Mouse (Mus musculus) ES-CJ7 (cell line): ENCODE data around the gene Dennd6a.
A peak's percentile ranks its signal among the peaks of the same experiment; 100 is the strongest.

Experiments
- DNase-seq: peaks from one replicate; pipeline ENCODE4 v3.0.0; 2011; ENCODE audit warnings: low read depth, low spot score

Dennd6a gene

DNA sequence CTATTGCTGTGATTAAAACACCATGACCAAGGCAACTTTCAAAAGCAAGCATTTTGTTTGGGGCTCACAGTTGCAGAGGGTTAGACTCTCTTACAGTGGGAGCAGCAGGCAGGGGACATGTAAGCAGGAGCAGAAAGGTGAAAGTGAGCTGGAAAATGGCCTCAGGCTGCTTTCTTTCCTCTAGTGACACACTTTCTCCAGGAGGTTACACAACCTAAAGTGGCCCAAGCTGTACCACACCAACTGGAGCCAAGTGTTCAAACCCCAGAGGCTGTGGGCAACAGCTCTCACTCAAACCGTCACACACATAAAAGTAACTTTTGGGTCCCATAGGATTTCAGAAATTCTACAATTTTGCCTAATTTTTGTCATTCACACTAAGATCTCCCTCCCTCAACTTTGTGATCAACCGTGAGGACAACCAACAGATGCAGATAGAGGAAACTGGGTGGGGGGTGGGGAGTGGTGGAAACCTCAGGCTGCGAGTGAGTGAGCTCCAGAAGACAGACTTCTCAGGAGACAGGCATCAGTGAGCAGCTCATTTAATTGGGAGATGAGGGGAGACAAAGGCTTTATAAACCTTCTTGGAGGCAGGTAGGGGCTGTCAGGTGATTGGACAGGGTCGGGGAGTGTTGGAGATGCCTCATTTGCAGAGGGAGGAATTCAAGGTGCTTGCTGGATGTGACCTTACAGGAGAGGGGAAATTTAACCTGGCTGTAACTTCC, 1.5 kb upstream of the Dennd6a start:
- DNase-seq: no peak

DNA sequence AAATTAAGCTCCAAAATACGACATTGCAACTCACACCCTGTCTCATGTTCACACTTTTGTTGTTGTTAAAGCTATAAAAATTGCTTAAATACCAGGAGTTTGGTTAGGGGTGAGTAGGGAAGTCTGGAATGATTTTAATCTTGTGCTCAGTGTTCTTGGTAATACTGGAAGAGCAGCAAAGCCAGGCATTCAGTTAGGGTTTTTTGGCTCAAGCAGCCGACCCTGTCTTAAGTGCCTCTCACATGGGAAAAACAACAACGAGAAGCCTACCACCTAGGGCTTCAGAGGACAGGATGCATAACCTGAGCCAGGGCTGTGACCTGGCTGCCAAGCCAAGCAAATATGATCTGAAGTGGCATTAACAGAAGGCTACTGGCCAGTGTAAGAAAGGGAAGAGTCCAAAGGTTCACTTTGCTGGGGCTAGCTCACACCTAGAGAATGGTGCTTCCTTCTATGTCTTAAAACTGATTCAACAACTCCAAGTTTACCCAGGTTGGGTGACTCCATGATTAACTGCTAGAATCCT, 2.7 kb downstream of the Dennd6a start:
- no peak for DNase-seq

DNA sequence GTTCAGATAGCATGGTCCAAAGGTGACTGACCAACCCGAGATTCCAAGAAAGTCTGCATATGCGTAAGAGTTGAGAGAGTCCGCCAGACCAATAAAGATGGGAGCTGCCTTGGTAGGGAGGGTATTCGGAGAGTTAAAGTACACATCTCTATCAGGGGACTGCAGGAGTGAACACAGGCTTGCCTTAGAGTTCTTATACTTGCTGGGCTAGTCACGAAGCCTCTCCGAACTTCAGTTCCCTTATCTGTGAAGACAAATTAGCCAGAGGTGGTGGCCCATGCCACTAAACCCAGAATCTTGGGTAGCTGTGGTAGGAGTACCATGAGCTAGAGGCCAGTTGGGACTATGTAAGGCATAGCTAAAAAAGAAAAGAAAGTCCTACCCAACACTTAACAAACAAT, 5.1 kb downstream of the Dennd6a start:
- DNase-seq: peak; percentile 22

DNA sequence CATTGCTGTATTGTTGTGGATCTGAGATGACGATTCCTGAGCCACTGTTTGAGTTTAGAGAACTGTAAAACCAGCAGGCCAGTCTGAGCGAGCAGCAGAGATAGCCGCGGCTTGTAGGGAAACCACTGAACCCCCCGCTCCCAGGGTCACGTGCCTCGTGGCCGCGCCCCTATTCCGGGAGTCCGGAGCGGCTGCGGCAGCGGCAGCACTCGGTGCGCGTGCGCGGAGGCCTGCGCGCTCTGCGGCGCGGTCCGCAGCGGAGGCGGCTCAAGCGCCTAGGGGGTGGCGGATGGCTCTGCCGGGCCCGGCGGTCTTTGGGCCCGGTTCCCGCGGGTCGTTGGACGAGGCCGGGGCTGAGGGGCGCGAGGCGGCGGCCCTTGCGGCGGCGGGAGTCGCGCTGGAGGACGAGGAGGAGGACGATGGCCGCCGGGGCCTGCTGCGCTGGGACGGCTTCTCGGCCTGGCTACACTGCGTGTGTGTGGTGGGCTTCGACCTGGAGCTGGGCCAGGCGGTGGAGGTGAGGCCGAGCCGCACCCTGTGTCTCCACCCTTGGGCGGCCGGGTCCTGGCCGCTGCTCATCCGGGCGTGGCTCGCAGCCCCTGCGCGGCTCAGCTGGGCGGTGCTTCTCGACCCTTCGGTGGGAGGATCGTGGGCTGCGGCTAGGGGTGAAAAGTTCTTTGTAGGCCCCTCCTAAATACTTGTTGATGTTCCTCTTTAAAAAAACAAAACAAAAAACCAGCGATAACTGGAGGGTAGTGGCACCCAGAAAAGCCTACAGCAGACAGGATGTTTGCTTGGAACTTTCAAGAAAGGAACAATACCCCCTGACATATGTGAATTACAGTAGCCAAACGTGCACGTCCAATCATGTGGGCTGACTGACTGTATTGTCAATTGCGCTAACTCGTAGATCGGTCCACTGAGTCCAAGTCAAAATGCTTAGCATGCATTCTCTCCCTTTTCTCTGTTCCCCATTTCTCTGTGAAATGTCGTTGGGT, 6.0 kb downstream of the Dennd6a start:
- peak; percentile 85 for DNase-seq

DNA sequence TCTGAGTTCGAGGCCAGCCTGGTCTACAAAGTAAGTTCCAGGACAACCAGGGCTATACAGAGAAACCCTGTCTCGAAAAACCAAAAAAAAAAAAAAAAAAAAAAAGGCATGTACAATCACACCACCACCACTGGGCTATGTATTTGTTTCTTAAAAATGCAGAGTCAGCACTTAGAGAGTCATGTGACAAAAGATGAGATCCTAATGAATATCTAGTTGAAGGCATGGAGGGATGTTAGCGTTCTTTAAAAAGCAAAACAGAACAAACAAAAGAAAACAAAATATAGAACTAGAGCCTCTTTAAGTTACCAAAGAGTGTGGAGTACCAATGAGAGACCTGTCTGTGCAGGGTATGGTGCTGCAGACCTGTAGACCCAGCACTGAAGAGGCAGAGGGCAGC, 10.0 kb downstream of the Dennd6a start:
- DNase-seq: no peak

DNA sequence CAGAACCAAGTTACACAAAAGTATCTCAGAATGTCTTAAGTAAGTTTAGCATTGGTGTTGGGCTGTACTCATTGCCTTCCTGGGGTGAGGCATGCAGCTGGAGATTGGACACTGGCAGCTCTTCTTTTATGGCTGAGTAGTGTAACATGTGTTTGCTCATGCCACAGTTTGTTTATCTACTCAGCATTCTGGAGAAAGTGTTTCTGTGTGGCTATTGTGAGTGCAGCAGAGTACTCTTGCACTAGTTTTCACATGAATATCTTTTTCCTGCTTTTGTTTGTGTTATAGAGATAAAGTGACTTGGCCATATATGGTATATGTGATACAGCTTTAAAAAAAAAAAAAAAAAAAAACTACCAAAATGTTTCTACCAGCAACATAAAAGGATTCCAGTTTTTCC, 13.5 kb downstream of the Dennd6a start:
- DNase-seq: no peak

DNA sequence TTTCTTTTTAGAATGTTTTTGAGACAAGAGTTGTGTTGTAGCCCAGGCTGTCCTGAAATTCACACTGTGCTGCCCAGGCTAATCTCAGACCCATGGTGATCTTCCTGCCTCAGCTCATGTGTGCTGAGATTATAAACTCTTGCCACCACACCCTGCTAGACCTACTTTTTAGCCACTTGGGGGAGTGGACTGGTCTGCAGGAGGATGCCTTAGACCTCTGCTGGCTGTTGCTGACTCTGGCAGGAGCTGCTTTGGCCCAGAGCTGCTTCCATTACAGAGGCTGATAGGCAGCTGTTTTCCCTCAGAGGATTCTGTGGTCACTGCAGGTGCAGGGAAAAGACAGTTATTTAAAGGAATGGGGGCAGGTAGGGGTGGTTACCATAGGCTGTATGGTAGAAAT, 17.7 kb downstream of the Dennd6a start:
- DNase-seq: no peak

DNA sequence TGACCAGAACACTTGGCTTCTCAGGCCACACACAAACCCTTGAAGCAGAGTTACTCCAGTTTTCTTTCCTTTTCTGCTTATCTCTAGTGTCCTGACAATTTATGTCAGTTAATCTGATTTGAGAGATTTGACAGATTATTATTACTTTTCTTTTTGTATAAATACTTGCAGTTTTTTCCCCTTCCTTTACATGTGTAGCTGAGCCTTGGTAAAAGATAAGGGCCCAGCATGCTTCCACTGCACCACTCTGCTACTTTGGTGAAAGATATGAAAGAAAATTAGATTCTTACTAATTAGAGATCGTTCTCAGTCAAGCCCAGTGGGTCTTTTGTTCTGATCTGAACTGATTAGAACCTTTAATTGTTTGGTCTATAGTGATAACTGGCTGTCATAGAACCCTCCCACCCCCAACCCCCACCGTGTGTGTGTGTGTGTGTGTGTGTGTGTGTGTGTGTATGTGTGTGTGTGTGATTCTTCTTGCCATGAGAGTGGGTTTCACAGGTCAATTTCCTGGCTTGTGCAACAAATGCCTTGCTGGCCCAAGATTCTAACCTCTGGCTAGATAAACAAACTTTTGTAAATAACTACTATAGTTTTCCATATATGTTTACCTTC, 19.7 kb downstream of the Dennd6a start:
- DNase-seq: no peak

DNA sequence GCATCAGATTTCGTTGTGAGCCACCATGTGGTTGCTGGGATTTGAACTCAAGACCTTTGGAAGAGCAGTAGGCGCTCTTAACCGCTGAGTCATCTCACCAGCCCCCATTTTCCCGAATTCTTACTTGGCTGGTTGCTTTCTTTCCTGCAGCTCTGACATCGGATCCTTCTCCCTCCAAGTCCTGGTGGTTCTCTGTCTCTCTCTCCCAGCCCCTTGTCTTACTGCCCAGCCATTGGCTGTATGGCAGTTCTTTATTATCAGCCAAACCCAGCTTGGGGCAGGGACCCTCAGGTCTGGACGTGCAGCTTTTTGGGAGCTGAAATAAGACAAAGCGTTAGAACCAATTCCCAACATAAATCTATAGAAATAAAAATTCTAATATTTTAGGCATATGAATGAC, 21.5 kb downstream of the Dennd6a start:
- no peak for DNase-seq

DNA sequence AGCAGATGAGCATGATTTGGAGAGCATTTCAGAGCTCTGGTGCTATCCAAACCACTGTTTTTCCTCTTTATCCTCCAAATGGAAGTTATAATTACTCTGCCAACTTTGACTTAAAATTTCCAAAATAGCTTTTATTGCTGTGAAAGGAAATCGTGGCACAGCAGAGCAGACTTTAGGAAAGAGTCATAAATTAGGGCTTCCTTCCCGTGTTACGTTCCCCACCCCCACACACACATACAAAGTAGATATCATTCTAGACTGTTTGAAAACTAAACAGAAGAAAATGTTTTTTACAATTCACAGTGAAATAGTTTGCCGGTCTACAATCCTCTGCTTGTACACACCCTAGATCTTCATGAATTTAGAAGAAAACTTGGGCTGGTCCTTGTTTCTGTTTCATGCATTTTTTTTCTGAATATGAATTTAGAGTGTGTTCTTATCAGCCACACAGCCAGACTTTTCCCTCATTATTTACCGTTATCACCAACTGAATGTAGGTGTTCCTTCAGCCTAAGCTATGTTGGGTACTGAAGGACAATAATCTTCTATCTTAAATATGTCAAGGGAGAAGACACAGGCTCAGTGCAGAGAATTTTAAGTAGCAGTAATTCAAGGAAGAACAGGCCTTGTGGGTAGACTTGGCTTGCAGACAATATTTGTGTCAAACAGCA, 22.2 kb downstream of the Dennd6a start:
- no peak for DNase-seq

DNA sequence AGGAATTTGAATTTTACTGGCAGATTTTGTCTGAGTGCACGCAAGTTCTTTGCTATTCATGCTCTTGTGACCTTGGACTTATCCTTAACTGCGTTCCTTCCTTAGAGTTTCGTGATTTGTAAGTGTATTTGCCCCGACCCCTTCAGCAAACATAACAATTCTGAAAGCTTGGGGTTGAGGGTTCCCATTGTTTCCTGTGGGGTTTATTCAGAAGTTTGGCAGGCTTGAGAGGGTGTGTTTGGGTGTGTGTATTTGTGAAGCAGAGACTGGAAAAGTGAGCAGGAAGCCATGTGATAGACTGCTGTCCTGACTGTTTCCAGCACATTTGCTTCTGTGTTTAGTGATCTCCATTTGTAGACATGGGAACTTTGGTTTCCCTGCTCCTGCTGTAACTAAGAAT, 31.7 kb downstream of the Dennd6a start:
- DNase-seq: peak; percentile 27

DNA sequence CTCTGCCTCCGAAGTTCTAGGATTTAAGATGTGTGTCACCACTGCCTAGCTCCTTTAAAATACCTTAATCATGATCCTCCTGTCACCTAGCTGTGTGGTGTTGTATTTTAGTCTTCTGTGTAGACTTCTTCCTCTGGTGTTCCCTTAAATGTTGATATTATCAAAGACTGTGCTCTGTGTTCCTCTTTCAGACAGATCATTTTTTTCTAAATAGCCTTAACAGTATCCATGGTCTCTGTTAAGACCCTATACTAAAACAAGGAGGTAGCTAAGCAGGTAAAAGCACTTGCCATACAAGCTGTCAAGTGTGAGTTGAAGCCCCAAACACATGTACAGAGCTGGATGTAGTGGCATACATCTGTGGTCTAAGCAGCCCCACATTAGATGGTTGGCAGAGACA, 36.0 kb downstream of the Dennd6a start:
- DNase-seq: no peak

DNA sequence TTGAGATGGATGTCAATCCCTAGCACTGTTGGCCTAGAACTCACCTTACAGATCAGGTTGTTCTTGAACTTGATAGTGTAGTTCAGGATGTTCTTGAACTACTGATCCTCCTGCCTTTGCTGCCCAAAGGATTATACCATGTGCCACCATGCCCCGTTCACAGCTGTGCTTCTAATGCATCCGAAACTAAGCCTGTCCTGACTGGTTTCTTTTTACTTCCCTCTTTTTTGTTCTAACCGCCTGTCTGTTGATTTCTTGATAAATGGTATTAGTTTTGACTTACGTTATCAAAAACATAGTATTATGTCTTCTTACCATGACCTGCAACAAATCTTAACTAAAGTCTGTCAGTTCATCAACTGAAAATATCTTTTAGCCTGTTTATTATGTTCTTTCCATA, 37.0 kb downstream of the Dennd6a start:
- DNase-seq: no peak

DNA sequence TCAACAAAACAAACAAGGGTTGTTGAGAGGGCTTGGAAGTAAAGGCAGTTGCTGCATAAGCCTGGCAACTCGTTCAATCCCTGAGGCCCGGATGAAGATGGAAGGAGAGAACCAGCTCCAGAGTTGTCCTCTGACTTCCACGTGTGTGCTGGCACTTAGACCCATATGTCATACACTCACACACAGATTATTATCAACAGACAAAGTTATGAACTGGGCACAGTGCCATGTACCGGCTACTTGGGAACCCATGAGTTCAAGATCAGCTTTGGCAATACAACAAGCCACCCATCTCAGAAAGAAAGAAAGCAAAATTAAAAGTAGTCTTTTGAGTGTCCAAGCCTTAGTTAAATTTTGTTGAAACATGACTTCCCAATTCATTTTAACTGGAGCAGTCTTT, 51.6 kb downstream of the Dennd6a start:
- no peak for DNase-seq

DNA sequence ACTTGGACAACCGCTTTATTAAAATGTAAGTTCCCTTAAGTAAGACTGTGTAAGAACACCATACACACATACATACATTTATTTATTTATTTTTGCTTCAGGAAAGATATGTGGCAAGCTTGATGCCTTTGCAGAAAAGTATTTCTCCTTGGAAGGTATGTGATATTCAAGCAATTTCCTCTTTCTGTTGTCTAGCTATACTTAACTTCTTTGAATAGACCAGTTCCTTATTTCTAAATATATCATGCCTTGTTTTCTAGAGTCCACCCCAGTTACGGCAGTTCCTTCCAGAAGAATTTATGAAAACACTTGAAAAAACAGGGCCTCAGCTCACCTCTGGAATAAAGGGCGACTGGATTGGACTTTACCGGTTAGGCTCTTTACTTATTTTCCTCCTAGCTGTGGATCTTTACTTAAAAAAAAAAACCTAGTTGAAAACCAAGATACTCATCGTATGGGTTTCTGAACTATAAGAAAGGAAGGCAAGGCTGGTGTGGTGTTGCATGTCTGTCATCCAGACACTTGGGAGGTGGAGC, 53.0 kb downstream of the Dennd6a start:
- DNase-seq: no peak

DNA sequence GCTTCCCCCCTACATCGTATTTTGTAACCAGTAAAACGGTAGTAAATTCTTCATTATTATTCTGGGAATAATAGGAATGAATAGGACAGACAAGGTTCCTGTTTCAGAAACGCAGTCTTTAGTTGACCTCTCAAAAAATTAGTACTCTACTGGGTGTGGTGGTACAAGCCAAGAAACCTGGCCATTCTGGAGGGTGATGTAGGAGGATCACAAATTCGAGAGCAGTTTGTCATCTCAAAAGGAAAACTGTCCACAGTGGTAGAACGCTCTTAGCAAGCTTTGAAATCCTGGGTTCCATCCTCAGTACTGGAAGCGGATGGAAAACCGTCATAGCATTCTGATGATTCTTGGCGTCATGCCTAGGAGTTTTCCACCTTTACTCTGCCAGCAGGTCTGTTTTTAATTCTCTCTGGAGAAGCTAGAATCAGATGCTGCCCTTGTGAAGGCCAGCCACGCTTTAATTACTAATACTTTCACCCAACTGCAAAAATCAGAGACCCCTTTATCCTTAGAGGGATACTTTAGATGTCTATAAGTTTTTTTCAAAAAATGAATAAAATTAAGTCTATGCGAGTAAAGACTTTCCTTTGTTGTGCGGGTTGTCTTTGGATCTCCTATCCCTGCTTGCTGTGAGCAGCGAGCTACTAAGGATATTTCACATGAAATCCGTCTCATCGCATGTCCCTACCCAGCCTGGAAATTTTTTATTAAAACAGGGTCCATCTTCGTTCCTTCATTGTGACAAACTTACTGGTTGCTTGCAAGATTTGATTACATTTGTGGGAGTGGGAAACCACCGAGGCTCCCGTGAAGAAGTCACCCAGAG, 63.6 kb downstream of the Dennd6a start:
- DNase-seq: no peak

DNA sequence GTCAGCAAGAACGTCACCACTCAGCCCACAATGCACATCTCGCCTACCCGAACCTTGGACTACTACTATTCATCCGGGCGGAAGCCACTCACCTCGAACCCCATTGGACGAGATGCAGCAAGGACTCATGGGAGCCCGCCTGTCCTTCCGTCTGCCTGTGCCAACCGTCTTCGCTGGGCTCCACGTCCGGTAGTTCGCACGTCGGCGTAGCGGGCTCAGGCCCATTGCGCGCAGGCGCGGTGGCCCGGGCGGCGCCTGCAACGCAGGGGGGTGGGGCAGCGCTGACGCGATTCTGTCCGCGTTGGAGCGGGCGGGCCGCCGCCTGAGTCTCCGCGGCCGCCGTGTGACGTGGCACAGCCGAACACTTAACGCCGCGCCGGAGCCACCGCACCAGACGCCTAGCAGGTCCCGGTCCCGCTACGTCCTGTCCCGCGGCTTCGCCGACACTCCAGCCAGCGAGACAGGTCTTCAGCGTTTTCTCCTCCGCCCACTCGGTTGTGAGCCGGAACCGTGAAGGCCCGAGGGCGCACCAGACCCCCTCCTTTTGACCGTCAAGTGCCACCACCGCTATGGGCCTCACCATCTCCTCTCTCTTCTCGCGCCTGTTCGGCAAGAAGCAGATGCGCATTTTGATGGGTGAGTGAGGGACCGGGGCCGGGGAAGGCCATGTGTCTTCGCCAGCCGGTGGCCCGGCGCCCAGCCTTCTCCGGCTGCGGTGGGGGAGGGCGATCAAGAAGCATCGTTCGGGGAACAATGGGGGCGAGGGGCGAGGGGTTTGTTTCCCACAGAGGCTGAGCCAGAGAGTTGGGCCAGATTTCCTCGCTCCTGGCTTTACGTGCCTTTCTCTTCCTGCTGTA, 64.4 kb downstream of the Dennd6a start, which contains the start of gene Arf4:
TSS of gene Arf4 (plus strand) at position 224 of the 857 bp plus-strand sequence.
- peak; percentile 98 for DNase-seq

DNA sequence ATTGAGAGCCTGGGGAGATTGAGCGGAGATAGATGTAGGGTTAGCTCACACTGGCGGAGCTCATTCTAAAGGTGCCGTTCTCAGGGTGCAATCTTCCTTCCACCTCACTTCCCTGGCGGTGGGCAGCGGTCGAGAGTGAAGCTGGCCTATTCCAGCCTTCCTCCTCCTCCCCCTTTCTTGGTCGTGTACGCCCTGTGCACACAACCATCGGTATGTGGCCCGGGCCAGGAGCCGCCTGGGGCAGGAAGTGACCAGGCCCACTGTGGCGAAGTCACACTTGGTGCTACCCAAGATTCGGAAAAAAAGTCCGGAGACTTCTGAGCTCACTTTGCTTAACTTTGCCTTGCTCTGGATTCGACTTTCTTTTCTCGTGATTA, 65.0 kb downstream of the Dennd6a start:
- DNase-seq: peak; percentile 44

DNA sequence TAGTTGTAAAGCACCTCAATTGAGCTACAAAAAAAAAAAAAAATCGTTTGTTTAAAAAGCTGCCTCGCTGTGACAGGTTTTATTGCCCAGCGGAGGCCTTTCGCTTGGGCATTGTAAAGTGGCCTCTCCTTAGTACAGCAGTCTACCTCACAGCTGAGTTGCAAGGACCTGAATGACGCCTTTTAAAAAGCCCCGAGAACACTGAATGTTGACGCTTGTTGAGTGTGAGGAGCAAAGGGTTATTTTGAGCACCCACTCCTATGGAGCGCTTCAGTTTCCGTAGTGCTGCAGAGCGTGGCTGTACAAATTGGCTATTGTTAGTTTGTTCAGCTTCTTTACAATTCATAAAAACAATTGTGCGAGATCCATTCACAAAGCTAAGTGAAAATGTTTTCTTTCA, 65.6 kb downstream of the Dennd6a start:
- peak; percentile 4 for DNase-seq
